Mouse (Mus musculus) E14TG2a.4 (cell line): ENCODE results near the gene Eprs.

ENCODE experiments used
- H3K27me3 ChIP-seq: 2 replicates; pipeline ENCODE4 v1.6.1; 2014; ENCODE audit warnings: low read length, control low read depth; ENCODE audit not compliant: insufficient read depth
- H3K36me3 ChIP-seq: 2 replicates; pipeline ENCODE4 v1.6.1; 2014; ENCODE audit warnings: low read length, control low read depth; ENCODE audit not compliant: insufficient read depth
- H3K4me1 ChIP-seq: replicated peaks from 2 replicates; pipeline ENCODE4 v1.6.1; 2014; ENCODE audit warnings: low read depth, low read length, control low read depth
- H3K4me3 ChIP-seq: replicated peaks from 2 replicates; pipeline ENCODE4 v1.5.1; 2014; ENCODE audit warnings: mild to moderate bottlenecking, low read length
- H3K9me3 ChIP-seq: 2 replicates; pipeline ENCODE4 v1.6.1; 2014; ENCODE audit warnings: low read length, control low read depth
- CTCF ChIP-seq: conservative IDR thresholded peaks from 2 replicates; pipeline ENCODE4 v1.5.1; 2014; ENCODE audit warnings: low read length
- NANOG ChIP-seq: IDR thresholded peaks from 2 replicates; pipeline ENCODE4 v1.6.1; 2014; ENCODE audit warnings: borderline replicate concordance, low read length, mixed read lengths
- POU5F1 ChIP-seq: IDR thresholded peaks from 2 replicates; pipeline ENCODE4 v1.6.1; 2014; ENCODE audit warnings: low read length, borderline replicate concordance

Eprs gene

DNA sequence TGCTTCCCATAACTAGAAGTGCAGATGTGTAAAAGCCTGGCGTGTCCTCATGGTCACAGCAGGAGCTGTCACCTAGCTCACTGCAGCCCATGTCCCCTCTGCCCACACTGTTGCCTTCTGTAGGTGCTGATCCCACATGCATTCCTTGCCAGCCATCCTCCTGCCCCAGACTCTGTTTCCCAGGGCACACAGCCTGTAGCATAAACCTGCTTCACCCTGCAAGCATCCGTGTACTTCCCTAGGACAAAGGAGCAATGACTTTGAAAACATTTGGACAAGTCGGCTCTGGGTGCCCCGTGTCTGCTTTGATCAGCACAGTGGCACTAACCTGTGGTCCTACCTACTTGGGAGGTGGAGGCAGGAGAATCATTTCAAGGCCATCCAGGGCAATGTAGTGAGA, 12.2 kb upstream of the Eprs start:
- Histone ChIP-seq H3K4me3 (no peak overlapping the region), H3K4me1 (0 out of 2 replicates have a peak, but pooled peaks cover 5% of the 10 kb centered on the region), H3K9me3 (no peaks in the 10 kb centered on the region), H3K36me3 (peaks cover 91% of the 10 kb centered on the region), H3K27me3 (no peaks in the 10 kb centered on the region)
- TF ChIP-seq NANOG, result no peak
- no peak for TF ChIP-seq CTCF
- no peak for TF ChIP-seq POU5F1

GRCm38 (mm10) chr1:185352151-185352550, 10.7 kb upstream of the Eprs start:
- TF ChIP-seq CTCF (no peak), POU5F1 (no peak), NANOG (no peak)
- H3K4me3 ChIP-seq, result no peak overlapping the region
- no peaks in the 10 kb centered on the region for H3K27me3 ChIP-seq
- peaks cover 92% of the 10 kb centered on the region for H3K36me3 ChIP-seq
- 0 out of 2 replicates have a peak, but pooled peaks cover 5% of the 10 kb centered on the region for H3K4me1 ChIP-seq
- no peaks in the 10 kb centered on the region for H3K9me3 ChIP-seq

- no peak for TF ChIP-seq NANOG
- no peak for TF ChIP-seq POU5F1
- TF ChIP-seq CTCF, result no peak
- Histone ChIP-seq H3K4me1 (0 out of 2 replicates have a peak, but pooled peaks cover 5% of the 10 kb centered on the region), H3K4me3 (no peak overlapping the region), H3K36me3 (peaks cover 90% of the 10 kb centered on the region), H3K27me3 (no peaks in the 10 kb centered on the region), H3K9me3 (no peaks in the 10 kb centered on the region)
These were observed 9.5 kb upstream of the Eprs start for GRCm38 (mm10) chr1:185353351-185353750.

GRCm38 (mm10) chr1:185354731-185355130, 8.1 kb upstream of the Eprs start:
- peaks cover 82% of the 10 kb centered on the region for H3K36me3 ChIP-seq
- TF ChIP-seq POU5F1 (no peak), CTCF (no peak), NANOG (no peak)

GRCm38 (mm10) chr1:185356246-185356645, 6.6 kb upstream of the Eprs start:
- no peaks in the 10 kb centered on the region for H3K9me3 ChIP-seq
- H3K4me1 ChIP-seq, result 0 out of 2 replicates have a peak, but pooled peaks cover 5% of the 10 kb centered on the region
- TF ChIP-seq POU5F1 (no peak), CTCF (no peak), NANOG (no peak)
- H3K27me3 ChIP-seq, result no peaks in the 10 kb centered on the region
- H3K4me3 ChIP-seq, result no peak overlapping the region
- peaks cover 70% of the 10 kb centered on the region for H3K36me3 ChIP-seq

More at GRCm38 (mm10) chr1:185354731-185355130, 8.1 kb upstream of the Eprs start:
- no peak overlapping the region for H3K4me3 ChIP-seq
- H3K9me3 ChIP-seq, result no peaks in the 10 kb centered on the region
- no peaks in the 10 kb centered on the region for H3K27me3 ChIP-seq
- H3K4me1 ChIP-seq, result 0 out of 2 replicates have a peak, but pooled peaks cover 5% of the 10 kb centered on the region

DNA sequence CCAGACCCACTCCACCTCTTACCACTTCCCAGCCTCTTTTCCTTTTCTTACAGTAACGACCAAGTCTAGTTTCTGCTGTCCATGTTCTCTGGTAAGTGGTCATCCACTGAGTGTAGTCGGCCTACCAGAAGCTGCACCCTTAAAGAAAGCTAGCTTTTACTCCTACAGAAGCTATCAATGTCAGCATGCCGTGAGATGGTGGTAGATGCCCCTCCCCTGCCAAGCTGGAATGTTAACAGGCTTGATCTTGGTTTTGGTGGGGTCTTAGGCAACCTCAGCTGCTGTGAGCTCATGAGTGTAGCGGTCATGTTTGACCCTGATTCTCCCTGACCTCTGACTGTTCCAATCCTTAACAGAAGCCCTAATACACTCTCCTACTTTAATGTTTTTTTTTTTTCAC, 4.6 kb upstream of the Eprs start:
- H3K9me3 ChIP-seq, result no peaks in the 10 kb centered on the region
- peaks cover 5% of the 10 kb centered on the region; the same call in 1 of the 2 replicates for H3K4me1 ChIP-seq
- no peaks in the 10 kb centered on the region for H3K27me3 ChIP-seq
- no peak for TF ChIP-seq CTCF
- TF ChIP-seq POU5F1, result no peak
- TF ChIP-seq NANOG, result no peak
- H3K36me3 ChIP-seq, result peaks cover 50% of the 10 kb centered on the region
- no peak overlapping the region for H3K4me3 ChIP-seq

DNA sequence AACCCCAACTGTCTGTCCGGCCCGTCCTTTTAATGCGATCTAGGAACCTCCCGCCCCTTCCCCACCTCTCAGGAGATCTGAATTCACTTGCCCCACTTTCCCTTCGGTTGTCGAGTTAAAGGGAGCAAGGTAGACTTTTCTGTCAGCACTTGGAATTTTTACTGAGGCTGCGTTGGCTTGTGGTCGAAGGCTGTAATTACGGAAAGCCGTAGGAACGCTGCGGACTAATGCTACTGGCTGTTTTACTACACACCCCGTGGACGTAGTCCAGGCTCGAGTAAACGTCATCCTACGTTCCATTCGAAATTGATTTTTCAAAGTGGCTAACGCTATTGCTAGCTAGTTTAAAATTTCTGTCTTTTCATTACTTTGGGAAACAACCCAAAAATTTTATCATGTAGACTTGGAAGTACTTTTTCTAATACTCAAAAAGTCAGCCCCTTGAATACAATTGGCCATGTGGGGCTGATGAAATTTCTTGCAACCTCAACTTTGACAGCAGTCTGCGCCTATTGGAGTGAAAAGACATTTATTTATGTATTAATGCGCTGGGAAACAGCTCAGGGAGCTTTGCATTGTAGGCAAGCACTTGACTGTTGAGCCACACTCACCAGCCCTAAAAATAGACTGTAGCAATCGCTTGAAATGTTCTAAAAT, 810 bp downstream of the Eprs start:
- peak overlapping the region; percentile 97 for H3K4me3 ChIP-seq
- no peaks in the 10 kb centered on the region for H3K9me3 ChIP-seq
- no peak for TF ChIP-seq POU5F1
- no peak for TF ChIP-seq NANOG
- H3K36me3 ChIP-seq, result peaks cover 28% of the 10 kb centered on the region
- peaks cover 38% of the 10 kb centered on the region for H3K4me1 ChIP-seq
- H3K27me3 ChIP-seq, result no peaks in the 10 kb centered on the region

- Histone ChIP-seq H3K4me3 (peak overlapping the region; percentile 97), H3K4me1 (peaks cover 38% of the 10 kb centered on the region), H3K9me3 (no peaks in the 10 kb centered on the region), H3K36me3 (peaks cover 28% of the 10 kb centered on the region), H3K27me3 (no peaks in the 10 kb centered on the region)
- TF ChIP-seq NANOG (no peak), POU5F1 (no peak), CTCF (no peak)
These were observed 1.3 kb downstream of the Eprs start for GRCm38 (mm10) chr1:185364183-185364540.

DNA sequence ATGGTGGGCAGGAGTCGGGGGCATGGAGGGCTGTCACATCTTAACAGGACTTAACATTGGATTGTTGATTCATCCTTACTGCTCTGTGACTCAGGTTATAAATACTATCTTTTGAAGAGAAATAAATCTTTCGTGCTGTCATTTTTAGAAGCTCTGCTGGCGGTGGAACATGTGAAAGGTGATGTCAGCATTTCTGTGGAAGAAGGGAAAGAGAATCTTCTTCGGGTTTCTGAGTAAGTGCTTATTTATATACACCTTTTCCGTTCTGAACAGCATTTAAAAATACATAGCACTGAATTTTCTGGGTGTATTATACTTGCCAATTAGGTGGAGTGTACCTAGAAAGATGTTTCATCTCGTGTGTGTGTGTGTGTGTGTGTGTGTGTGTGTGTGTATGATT, 4.5 kb downstream of the Eprs start:
- no peak overlapping the region for H3K4me3 ChIP-seq
- H3K36me3 ChIP-seq, result peaks cover 50% of the 10 kb centered on the region
- no peaks in the 10 kb centered on the region for H3K9me3 ChIP-seq
- no peaks in the 10 kb centered on the region for H3K27me3 ChIP-seq
- peaks cover 33% of the 10 kb centered on the region for H3K4me1 ChIP-seq
- TF ChIP-seq CTCF (no peak), NANOG (no peak), POU5F1 (no peak)
